Mouse (Mus musculus) spleen, adult 2 months (tissue): ENCODE results near the gene Zc3hc1. TPM values are rescaled to one million over a fixed set of nuclear protein-coding genes. Genes with fewer than 3 reads are reported as not detected.

Experiments
- DNase-seq, 2 experiments: peaks; one replicate each; pipeline versions ENCODE4 v3.0.0 to v3.0.0-alpha.2; 2012 to 2021; ENCODE audit warnings: low spot score in 2 of 2, low read depth in 1 of 2
- H3K27ac ChIP-seq: fragments of 200-500 bp; 2 replicates; pipeline ENCODE4 v1.5.1; 2012; ENCODE audit warnings: low read length, inconsistent platforms; ENCODE audit not compliant: insufficient read depth
- H3K27me3 ChIP-seq: fragments of 200-500 bp; 2 replicates; pipeline ENCODE4 v1.6.1; 2012; ENCODE audit warnings: mild to moderate bottlenecking, moderate library complexity, low read length, inconsistent platforms; ENCODE audit not compliant: control insufficient read depth, insufficient read depth
- H3K36me3 ChIP-seq: fragments of 200-500 bp; 2 replicates; pipeline ENCODE4 v1.6.1; 2012; ENCODE audit warnings: mild to moderate bottlenecking, low read length, inconsistent platforms; ENCODE audit not compliant: control insufficient read depth, insufficient read depth
- H3K4me1 ChIP-seq: fragments of 200-500 bp; 2 replicates; pipeline ENCODE4 v1.6.1; 2011; ENCODE audit warnings: inconsistent platforms; ENCODE audit not compliant: control insufficient read depth, insufficient read depth, insufficient read length
- H3K4me3 ChIP-seq: fragments of 200-500 bp; 2 replicates; pipeline ENCODE4 v1.5.1; 2011; ENCODE audit warnings: mild to moderate bottlenecking, inconsistent platforms; ENCODE audit not compliant: insufficient read depth, insufficient read length; ENCODE audit errors: extremely low read depth
- CTCF ChIP-seq: fragments of 200-500 bp; IDR thresholded peaks from 2 replicates; pipeline ENCODE4 v1.5.1; 2011; ENCODE audit warnings: mild to moderate bottlenecking, inconsistent platforms; ENCODE audit not compliant: insufficient read depth, insufficient read length, insufficient replicate concordance; ENCODE audit errors: extremely low read depth
- POLR2A ChIP-seq: fragments of 200-500 bp; IDR thresholded peaks from 2 replicates; pipeline ENCODE4 v1.6.1; 2011; ENCODE audit warnings: low read depth, low read length, inconsistent platforms
- WGBS: fragments of 180-500 bp; shearing (Covaris S2); methylation state at CpG from one replicate; pipeline ENCODE4 v1.1.7; 2018; 5-methylcytosine and 5-hydroxymethylcytosine counted together
- polyA plus RNA-seq: library from polyadenylated mRNA; depleted of rRNA; stranded (reverse); fragments of >200 nt; gene quantifications from 2 replicates; pipeline ENCODE4 v1.2.3, GENCODE M21; 2012; rRNA removed

Gene Zc3hc1
- polyA plus RNA-seq, 1 experiment, result 11.3 TPM

GRCm38 (mm10) chr6:30321002-30321401 lies 69.8 kb downstream of the Zc3hc1 start:
- no peaks in the 10 kb centered on the region for H3K27me3 ChIP-seq
- peak overlapping the region; percentile 6; the same call in 1 of the 2 replicates for H3K27ac ChIP-seq
- H3K4me3 ChIP-seq, result no peak overlapping the region
- WGBS, result 43% methylated on average over 4 of the region's 4 CpGs
- no peak for DNase-seq
- TF ChIP-seq CTCF (no peak), POLR2A (no peak)
- no peaks in the 10 kb centered on the region for H3K36me3 ChIP-seq
- peaks cover 3% of the 10 kb centered on the region; the same call in 1 of the 2 replicates for H3K4me1 ChIP-seq

- no peaks in the 10 kb centered on the region for H3K4me1 ChIP-seq
- H3K27me3 ChIP-seq, result no peaks in the 10 kb centered on the region
- H3K27ac ChIP-seq, result no peak overlapping the region
- TF ChIP-seq POLR2A, result no peak
- TF ChIP-seq CTCF, result no peak
- H3K4me3 ChIP-seq, result no peak overlapping the region
- no peaks in the 10 kb centered on the region for H3K36me3 ChIP-seq
- 81% methylated on average over 5 of the region's 5 CpGs for WGBS
- DNase-seq, result no peak
These were observed 71.6 kb downstream of the Zc3hc1 start for GRCm38 (mm10) chr6:30319216-30319615.

Other genes starting within 250 kb of the Zc3hc1 start
- gene Ube2h, start 86.5 kb downstream of the Zc3hc1 start, polyA plus RNA-seq, result 69.7 and 101 TPM in 2 replicates
- 6.7 and 10.0 TPM in 2 replicates for gene Klhdc10, start 10.8 kb upstream of the Zc3hc1 start, polyA plus RNA-seq
- 37.2 and 38.5 TPM in 2 replicates for gene Tmem209, start 118.8 kb upstream of the Zc3hc1 start, polyA plus RNA-seq
- gene Ssmem1, start 118.8 kb upstream of the Zc3hc1 start, polyA plus RNA-seq, result not detected in 2 replicates
- gene Cpa2, start 150.6 kb upstream of the Zc3hc1 start, polyA plus RNA-seq, result 137 and 193 TPM in 2 replicates
- gene Cpa4, start 177.3 kb upstream of the Zc3hc1 start, polyA plus RNA-seq, result not detected in 2 replicates
- gene Cpa5, start 220.0 kb upstream of the Zc3hc1 start, polyA plus RNA-seq, result not detected in 2 replicates
- gene Cpa1, start 248.2 kb upstream of the Zc3hc1 start, polyA plus RNA-seq, result 1,808 and 2,130 TPM in 2 replicates